Mouse (Mus musculus) cerebellum, adult 2 months (tissue): ENCODE results near the gene Rps11. TPM values are rescaled to one million over a fixed set of nuclear protein-coding genes. Genes with fewer than 3 reads are reported as not detected.
"Not testable (repeated sequence)": the region's sequence is repeated elsewhere in the genome, so short reads cannot be mapped to it uniquely, and the experiment has no call there.

Source experiments
- DNase-seq, 2 experiments: peaks; one replicate each; pipeline ENCODE4 v3.0.0; 2021
- H3K27ac ChIP-seq: fragments of 200-500 bp; 2 replicates; pipeline ENCODE4 v1.5.1; 2012; ENCODE audit warnings: low read length, control low read depth, inconsistent platforms; ENCODE audit not compliant: insufficient read depth
- H3K27me3 ChIP-seq: fragments of 200-500 bp; 2 replicates; pipeline ENCODE4 v1.6.1; 2012; ENCODE audit warnings: inconsistent platforms, mild to moderate bottlenecking, low read length, moderate library complexity; ENCODE audit not compliant: control insufficient read depth, insufficient read depth
- H3K4me1 ChIP-seq: fragments of 200-500 bp; 2 replicates; pipeline ENCODE4 v1.6.1; 2011; ENCODE audit warnings: low read length; ENCODE audit not compliant: control insufficient read depth, insufficient read depth
- H3K4me3 ChIP-seq: fragments of 200-500 bp; replicated peaks from 2 replicates; pipeline ENCODE3; 2011; ENCODE audit warnings: mild to moderate bottlenecking, low read depth, low read length, control low read depth; ENCODE audit not compliant: insufficient read depth
- CTCF ChIP-seq: fragments of 200-500 bp; IDR thresholded peaks from 2 replicates; pipeline ENCODE4 v1.5.1; 2011; ENCODE audit warnings: low read depth, mild to moderate bottlenecking, control low read depth, low read length, moderate library complexity, borderline replicate concordance; ENCODE audit not compliant: insufficient read depth
- POLR2A ChIP-seq: fragments of 200-500 bp; IDR thresholded peaks from 2 replicates; pipeline ENCODE4 v1.6.1; 2011; ENCODE audit warnings: low read length, control low read depth, borderline replicate concordance; ENCODE audit not compliant: insufficient read depth
- WGBS: fragments of 180-500 bp; shearing (Covaris S2); methylation state at CpG from one replicate; pipeline ENCODE4 v1.1.7; 2018; 5-methylcytosine and 5-hydroxymethylcytosine counted together
- polyA plus RNA-seq: library from polyadenylated mRNA; depleted of rRNA; stranded (reverse); fragments of >200 nt; gene quantifications from 2 replicates; pipeline ENCODE4 v1.2.3, GENCODE M21; 2012

The Rps11 gene
- polyA plus RNA-seq, 1 experiment = 433 TPM

GRCm38 (mm10) chr7:45158991-45159390 lies 34.8 kb upstream of the Rps11 start:
- Histone ChIP-seq H3K4me1 (peaks cover 5% of the 10 kb centered on the region; the same call in 1 of the 2 replicates), H3K4me3 (no peak overlapping the region), H3K27me3 (no peaks in the 10 kb centered on the region), H3K27ac (no peak overlapping the region)
- 92% methylated on average over 6 of the region's 6 CpGs for WGBS
- no peak for DNase-seq
- TF ChIP-seq CTCF (no peak), POLR2A (no peak)

GRCm38 (mm10) chr7:45157459-45157858 lies 33.2 kb upstream of the Rps11 start:
- H3K4me3 ChIP-seq = no peak overlapping the region
- H3K4me1 ChIP-seq = peaks cover under 1% of the 10 kb centered on the region; the same call in 1 of the 2 replicates
- TF ChIP-seq CTCF (no peak), POLR2A (no peak)
- H3K27me3 ChIP-seq = no peaks in the 10 kb centered on the region
- no peak for DNase-seq
- no peak overlapping the region for H3K27ac ChIP-seq
- 57% methylated on average over 14 of the region's 14 CpGs for WGBS

GRCm38 (mm10) chr7:45156206-45156605 lies 32.0 kb upstream of the Rps11 start:
- TF ChIP-seq CTCF = no peak
- no peak for TF ChIP-seq POLR2A
- no peak overlapping the region for H3K27ac ChIP-seq
- H3K4me1 ChIP-seq = no peaks in the 10 kb centered on the region
- H3K27me3 ChIP-seq = no peaks in the 10 kb centered on the region
- H3K4me3 ChIP-seq = no peak overlapping the region
- WGBS = 93% methylated on average over 15 of the region's 15 CpGs
- no peak for DNase-seq

GRCm38 (mm10) chr7:45155590-45155989 lies 31.4 kb upstream of the Rps11 start:
- TF ChIP-seq POLR2A = no peak
- TF ChIP-seq CTCF = no peak
- WGBS = 85% methylated on average over 9 of the region's 9 CpGs
- Histone ChIP-seq H3K4me3 (no peak overlapping the region), H3K27ac (no peak overlapping the region), H3K4me1 (no peaks in the 10 kb centered on the region), H3K27me3 (no peaks in the 10 kb centered on the region)
- DNase-seq = no peak

- DNase-seq = peak; percentile 67 to 70
- Histone ChIP-seq H3K4me3 (peak overlapping the region; percentile 96), H3K27ac (peak overlapping the region; percentile 62; the same call in 1 of the 2 replicates), H3K27me3 (no peaks in the 10 kb centered on the region), H3K4me1 (no peaks in the 10 kb centered on the region)
- WGBS = 52% methylated on average over 12 of the region's 12 CpGs
- TF ChIP-seq CTCF (peak; percentile 58), POLR2A (no peak)
These were observed 30.8 kb upstream of the Rps11 start for GRCm38 (mm10) chr7:45154993-45155514.

- H3K4me1 ChIP-seq = no peaks in the 10 kb centered on the region
- no peaks in the 10 kb centered on the region for H3K27me3 ChIP-seq
- DNase-seq = peak; percentile 97 to 98
- peak within 1 kb of the TSS; percentile 90 for H3K27ac ChIP-seq
- peak within 1 kb of the TSS; percentile 96 for H3K4me3 ChIP-seq
- 2% methylated on average over 69 of the region's 69 CpGs for WGBS
- TF ChIP-seq POLR2A (peak; percentile 95), CTCF (peak; percentile 35; the same call in 1 of the 2 replicates)
These were observed 30.1 kb upstream of the Rps11 start, which contains the start of the genes Pih1d1 and Aldh16a1 for GRCm38 (mm10) chr7:45154096-45154992. Gene Pih1d1, plus strand, starts transcription at chr7:45154303. Gene Aldh16a1, minus strand, starts transcription at chr7:45154584.

- no peaks in the 10 kb centered on the region for H3K4me1 ChIP-seq
- H3K4me3 ChIP-seq = peak overlapping the region; percentile 96
- no peaks in the 10 kb centered on the region for H3K27me3 ChIP-seq
- TF ChIP-seq POLR2A (no peak), CTCF (no peak)
- DNase-seq = no peak
- H3K27ac ChIP-seq = peak overlapping the region; percentile 75
- under 1% methylated on average over 5 of the region's 5 CpGs for WGBS
These were observed 29.3 kb upstream of the Rps11 start for GRCm38 (mm10) chr7:45153586-45153985.

GRCm38 (mm10) chr7:45153052-45153451 lies 28.8 kb upstream of the Rps11 start:
- not testable (repeated sequence) for H3K27ac ChIP-seq, H3K27me3 ChIP-seq, H3K4me1 ChIP-seq, DNase-seq, H3K4me3 ChIP-seq
- WGBS = 84% methylated on average over 2 of the region's 2 CpGs

- no peak for DNase-seq
- no peak for TF ChIP-seq CTCF
- TF ChIP-seq POLR2A = no peak
- Histone ChIP-seq H3K4me3 (no peak overlapping the region), H3K27me3 (no peaks in the 10 kb centered on the region), H3K27ac (no peak overlapping the region), H3K4me1 (no peaks in the 10 kb centered on the region)
- 65% methylated on average over 11 of the region's 11 CpGs for WGBS
These were observed 27.1 kb upstream of the Rps11 start for GRCm38 (mm10) chr7:45151303-45151702.
